ENCODE assay signal across 8 mouse cellular contexts in genomic region chrX:8096068-8096786, GRCm38 (mm10). TPM values are rescaled to one million over a fixed set of nuclear protein-coding genes. Genes with fewer than 3 reads are reported as not detected.
A peak's percentile ranks its signal among the peaks of the same experiment; 100 is the strongest.
DNase-seq lines count a peak whose midpoint lies in the region; ATAC-seq and TF ChIP-seq lines count a peak whose summit lies in the region.
"Not testable (repeated sequence)": the region's sequence is repeated elsewhere in the genome, so short reads cannot be mapped to it uniquely, and the experiment has no call there.

No protein-coding gene starts in this region.

- peak overlapping the region; percentile 17; the same call in 1 of the 2 replicates for H3K4me3 ChIP-seq in forebrain, embryonic 14.5 days (ENCODE audit: low read depth, low read length)
- H3K4me3 ChIP-seq in heart, embryonic 16.5 days (ENCODE audit: low read length) = peak overlapping the region; percentile 45
- H3K4me3 ChIP-seq in kidney, embryonic 16.5 days (ENCODE audit: low read length) = peak overlapping the region; percentile 35
- H3K4me3 ChIP-seq in liver, adult 2 months (ENCODE audit: insufficient read depth, low read depth, low read length) = peak overlapping the region; percentile 51; the same call in 1 of the 2 replicates
- H3K4me3 ChIP-seq in midbrain, embryonic 14.5 days (replicated peaks; ENCODE audit: low read depth, low read length) = peak overlapping the region; percentile 27
- peak overlapping the region; percentile 50; the same call in 1 of the 2 replicates for H3K4me3 ChIP-seq in spleen, adult 2 months (ENCODE audit: extremely low read depth, insufficient read depth, insufficient read length)

- not testable (repeated sequence) for H3K79me2 ChIP-seq in liver, adult 2 months (ENCODE audit: control insufficient read depth, insufficient read depth, low read length)

- TF ChIP-seq CTCF in liver, adult 2 months (IDR thresholded peaks at IDR 0.05; ENCODE audit: low read depth, low read length); spleen, adult 2 months (IDR thresholded peaks at IDR 0.05; ENCODE audit: extremely low read depth, insufficient read depth, insufficient read length, insufficient replicate concordance): not testable (repeated sequence)

- DNase-seq in B cell, adult 2 months = peak; percentile 85 to 91
- peak; percentile 90 for DNase-seq in cerebellum, adult 11 months
- DNase-seq in forebrain, embryonic 14.5 days (ENCODE audit: low spot score); liver, adult 2 months (ENCODE audit: extremely low read depth, low read depth, low spot score); midbrain, embryonic 14.5 days: not testable (repeated sequence)
- peak in 1 of 2 experiments; percentile 70 for DNase-seq in spleen, adult 2 months (ENCODE audit: low read depth in 1 of 2, low spot score in 2 of 2)

- ATAC-seq in forebrain, embryonic 14.5 days = peak; percentile 90
- peak; percentile 93 for ATAC-seq in heart, embryonic 16.5 days (replicated peaks; ENCODE audit: extremely low read depth, insufficient read depth, low FRiP score)
- ATAC-seq in kidney, embryonic 16.5 days (ENCODE audit: low FRiP score, low TSS enrichment) = peak; percentile 93
- ATAC-seq in midbrain, embryonic 14.5 days (ENCODE audit: low FRiP score, low TSS enrichment) = peak; percentile 88

- H3K36me3 ChIP-seq in forebrain, embryonic 14.5 days (ENCODE audit: control insufficient read depth, insufficient read depth, low read length); heart, embryonic 16.5 days (ENCODE audit: control insufficient read depth, insufficient read depth); kidney, embryonic 16.5 days (ENCODE audit: insufficient read depth, low read length); liver, adult 2 months (ENCODE audit: control insufficient read depth, insufficient read depth, low read length); midbrain, embryonic 14.5 days (ENCODE audit: control insufficient read depth, insufficient read depth, low read length); spleen, adult 2 months (ENCODE audit: control insufficient read depth, insufficient read depth, low read length): not testable (repeated sequence)

- H3K9me3 ChIP-seq in forebrain, embryonic 14.5 days (replicated peaks; ENCODE audit: control insufficient read depth, low read length); heart, embryonic 16.5 days (replicated peaks; ENCODE audit: control insufficient read depth, low read length); kidney, embryonic 16.5 days (ENCODE audit: low read length); midbrain, embryonic 14.5 days (ENCODE audit: control insufficient read depth, low read length): not testable (repeated sequence)

- not testable (repeated sequence) for H3K4me1 ChIP-seq in forebrain, embryonic 14.5 days (ENCODE audit: control insufficient read depth, insufficient read depth, low read length); heart, embryonic 16.5 days (ENCODE audit: control insufficient read depth, insufficient read depth, low read length); kidney, embryonic 16.5 days (ENCODE audit: insufficient read depth, low read length); liver, adult 2 months (ENCODE audit: control insufficient read depth, insufficient read depth, low read length); midbrain, embryonic 14.5 days (ENCODE audit: control insufficient read depth, insufficient read depth, low read length); spleen, adult 2 months (ENCODE audit: control insufficient read depth, insufficient read depth, insufficient read length)

- WGBS in forebrain, embryonic 14.5 days = 47% methylated on average over 11 of the region's 48 CpGs
- WGBS in heart, embryonic 16.5 days = 19% methylated on average over 8 of the region's 48 CpGs
- WGBS in kidney, embryonic 16.5 days = 36% methylated on average over 14 of the region's 48 CpGs
- 2% methylated on average over 20 of the region's 48 CpGs for WGBS in liver, adult 2 months
- WGBS in midbrain, embryonic 14.5 days = 8% methylated on average over 24 of the region's 48 CpGs
- 28% methylated on average over 22 of the region's 48 CpGs for WGBS in spleen, adult 2 months

- H3K27ac ChIP-seq in forebrain, embryonic 14.5 days (ENCODE audit: low read depth, low read length); heart, embryonic 16.5 days (ENCODE audit: low read length); kidney, embryonic 16.5 days (ENCODE audit: low read length); midbrain, embryonic 14.5 days (replicated peaks; ENCODE audit: low read depth, low read length): not testable (repeated sequence)
- peak overlapping the region; percentile 64 for H3K27ac ChIP-seq in liver, adult 2 months (replicated peaks; ENCODE audit: insufficient read depth, low read depth, low read length)
- peak overlapping the region; percentile 90 for H3K27ac ChIP-seq in spleen, adult 2 months (ENCODE audit: insufficient read depth, low read length)

- H3K4me2 ChIP-seq in forebrain, embryonic 14.5 days (ENCODE audit: low read length) = peak overlapping the region; percentile 43
- H3K4me2 ChIP-seq in heart, embryonic 16.5 days (ENCODE audit: low read depth, low read length) = peak overlapping the region; percentile 57
- peak overlapping the region; percentile 49 for H3K4me2 ChIP-seq in kidney, embryonic 16.5 days (replicated peaks; ENCODE audit: low read depth, low read length)
- H3K4me2 ChIP-seq in midbrain, embryonic 14.5 days (ENCODE audit: low read length) = peak overlapping the region; percentile 50

- H3K27me3 ChIP-seq in forebrain, embryonic 14.5 days (replicated peaks; ENCODE audit: control insufficient read depth, insufficient read depth, low read length); heart, embryonic 16.5 days (ENCODE audit: control insufficient read depth, insufficient read depth, low read length); kidney, embryonic 16.5 days (ENCODE audit: insufficient read depth, low read length); liver, adult 2 months (ENCODE audit: control insufficient read depth, insufficient read depth, low read length); midbrain, embryonic 14.5 days (ENCODE audit: control insufficient read depth, insufficient read depth, low read length); spleen, adult 2 months (ENCODE audit: control insufficient read depth, insufficient read depth, low read length): not testable (repeated sequence)

- not testable (repeated sequence) for TF ChIP-seq POLR2A in liver, adult 2 months (IDR thresholded peaks at IDR 0.05; ENCODE audit: extremely low read depth, insufficient read depth, low read length); spleen, adult 2 months (IDR thresholded peaks at IDR 0.05; ENCODE audit: low read depth, low read length)

- not testable (repeated sequence) for H3K9ac ChIP-seq in forebrain, embryonic 14.5 days (ENCODE audit: low read length); midbrain, embryonic 14.5 days (replicated peaks; ENCODE audit: low read length)
- H3K9ac ChIP-seq in heart, embryonic 16.5 days (ENCODE audit: low read length) = 0 out of 2 replicates have a peak overlapping the region, but pooled peaks have one; percentile 3
- peak overlapping the region; percentile 38; the same call in 1 of the 2 replicates for H3K9ac ChIP-seq in kidney, embryonic 16.5 days (replicated peaks; ENCODE audit: low read length)
- peak overlapping the region; percentile 62; the same call in 1 of the 2 replicates for H3K9ac ChIP-seq in liver, adult 2 months (ENCODE audit: low read depth, low read length)

RNA-seq across cellular contexts. Expression of gene Was, which starts 5.9 kb away (rescaled TPM):
- 0.15 and 0.33 TPM in 2 replicates for polyA plus RNA-seq in forebrain, embryonic 14.5 days (2014; fragmentation: Nextera tagmentation; extraction: Ambion mirVana)
- 0.62 and 2.2 TPM in 2 replicates for polyA plus RNA-seq in heart, embryonic 16.5 days (2015; fragmentation: Nextera tagmentation; extraction: Ambion mirVana)
- 0.11 and 0.18 TPM in 2 replicates for polyA plus RNA-seq in kidney, embryonic 16.5 days (2015; fragmentation: Nextera tagmentation; extraction: Ambion mirVana)
- 1.6 and 2.2 TPM in 2 replicates for total RNA-seq in liver, adult 2 months (2014; rRNA removed)
- polyA plus RNA-seq in liver, adult 2 months (2012; rRNA removed) = 0.83 and 1.7 TPM in 2 replicates
- 0.16 TPM in 1 of 2 replicates, not detected in the other for polyA plus RNA-seq in midbrain, embryonic 14.5 days (2014; fragmentation: Nextera tagmentation; extraction: Ambion mirVana)
- 52.2 and 65.4 TPM in 2 replicates for polyA plus RNA-seq in spleen, adult 2 months (2012; rRNA removed)

RNA-seq across cellular contexts. Expression of gene Suv39h1, which starts 21.7 kb away (rescaled TPM):
- polyA plus RNA-seq in forebrain, embryonic 14.5 days (2014; fragmentation: Nextera tagmentation; extraction: Ambion mirVana) = 42.8 and 47.7 TPM in 2 replicates
- 31.3 and 33.7 TPM in 2 replicates for polyA plus RNA-seq in heart, embryonic 16.5 days (2015; fragmentation: Nextera tagmentation; extraction: Ambion mirVana)
- 66.5 and 70.7 TPM in 2 replicates for polyA plus RNA-seq in kidney, embryonic 16.5 days (2015; fragmentation: Nextera tagmentation; extraction: Ambion mirVana)
- 3.5 and 4.6 TPM in 2 replicates for total RNA-seq in liver, adult 2 months (2014; rRNA removed)
- polyA plus RNA-seq in liver, adult 2 months (2012; rRNA removed) = 4.3 and 4.4 TPM in 2 replicates
- 34.0 and 38.2 TPM in 2 replicates for polyA plus RNA-seq in midbrain, embryonic 14.5 days (2014; fragmentation: Nextera tagmentation; extraction: Ambion mirVana)
- 14.1 and 17.4 TPM in 2 replicates for polyA plus RNA-seq in spleen, adult 2 months (2012; rRNA removed)

RNA-seq across cellular contexts. Expression of gene Wdr13, which starts 36.5 kb away (rescaled TPM):
- 35.2 and 43.2 TPM in 2 replicates for polyA plus RNA-seq in forebrain, embryonic 14.5 days (2014; fragmentation: Nextera tagmentation; extraction: Ambion mirVana)
- 27.5 and 27.6 TPM in 2 replicates for polyA plus RNA-seq in heart, embryonic 16.5 days (2015; fragmentation: Nextera tagmentation; extraction: Ambion mirVana)
- 29.0 and 29.6 TPM in 2 replicates for polyA plus RNA-seq in kidney, embryonic 16.5 days (2015; fragmentation: Nextera tagmentation; extraction: Ambion mirVana)
- 16.7 and 18.5 TPM in 2 replicates for total RNA-seq in liver, adult 2 months (2014; rRNA removed)
- 44.1 and 49.8 TPM in 2 replicates for polyA plus RNA-seq in liver, adult 2 months (2012; rRNA removed)
- 54.4 and 57.9 TPM in 2 replicates for polyA plus RNA-seq in midbrain, embryonic 14.5 days (2014; fragmentation: Nextera tagmentation; extraction: Ambion mirVana)
- polyA plus RNA-seq in spleen, adult 2 months (2012; rRNA removed) = 64.1 and 85.8 TPM in 2 replicates

RNA-seq across cellular contexts. Expression of gene Rbm3, which starts 49.5 kb away (rescaled TPM):
- 388 and 477 TPM in 2 replicates for polyA plus RNA-seq in forebrain, embryonic 14.5 days (2014; fragmentation: Nextera tagmentation; extraction: Ambion mirVana)
- polyA plus RNA-seq in heart, embryonic 16.5 days (2015; fragmentation: Nextera tagmentation; extraction: Ambion mirVana) = 295 and 339 TPM in 2 replicates
- polyA plus RNA-seq in kidney, embryonic 16.5 days (2015; fragmentation: Nextera tagmentation; extraction: Ambion mirVana) = 433 and 441 TPM in 2 replicates
- total RNA-seq in liver, adult 2 months (2014; rRNA removed) = 61.7 and 67.0 TPM in 2 replicates
- polyA plus RNA-seq in liver, adult 2 months (2012; rRNA removed) = 13.2 and 24.3 TPM in 2 replicates
- 386 and 395 TPM in 2 replicates for polyA plus RNA-seq in midbrain, embryonic 14.5 days (2014; fragmentation: Nextera tagmentation; extraction: Ambion mirVana)
- 89.2 and 95.6 TPM in 2 replicates for polyA plus RNA-seq in spleen, adult 2 months (2012; rRNA removed)

Comparison
In these comparisons a context has a peak if more than half of its experiments do, and no peak if none do; other contexts are left out.
1. RNA of gene Was, which starts 5.9 kb away (polyA plus RNA-seq): 52.2 to 65.4 TPM in spleen, adult 2 months; 0.62 to 2.2 TPM in heart, embryonic 16.5 days, 0.83 to 1.7 TPM in liver, adult 2 months, 0.16 TPM in midbrain, embryonic 14.5 days, 0.15 to 0.33 TPM in forebrain, embryonic 14.5 days and 0.11 to 0.18 TPM in kidney, embryonic 16.5 days; every median in the first group is over 10 times any median in the second.
2. Peak in every context shown above with its lines, with median percentiles within 50 percentile points of each other: ATAC-seq, H3K4me2 ChIP-seq and H3K4me3 ChIP-seq.